Mouse (Mus musculus): ENCODE results near the gene Crat.

The Crat gene

GRCm38 (mm10) chr2:30402843-30403242 is 12.8 kb downstream of the Crat start:
- no peak for DNase-seq

- DNase-seq = no peak
These were observed 13.2 kb downstream of the Crat start for GRCm38 (mm10) chr2:30402351-30402826.

GRCm38 (mm10) chr2:30401581-30401980 is 14.0 kb downstream of the Crat start:
- no peak for DNase-seq

- peak; percentile 55 for DNase-seq
These were observed 16.1 kb downstream of the Crat start for GRCm38 (mm10) chr2:30399191-30400171.

- DNase-seq = no peak
These were observed 17.6 kb downstream of the Crat start for GRCm38 (mm10) chr2:30397986-30398512.

GRCm38 (mm10) chr2:30396246-30396645 is 19.4 kb downstream of the Crat start:
- DNase-seq = no peak

- DNase-seq = no peak
These were observed 19.9 kb downstream of the Crat start for GRCm38 (mm10) chr2:30395757-30396156.

GRCm38 (mm10) chr2:30393370-30393656 is 22.3 kb downstream of the Crat start:
- DNase-seq = no peak

- peak; percentile 94 for DNase-seq
These were observed 22.8 kb downstream of the Crat start for GRCm38 (mm10) chr2:30392577-30393369.

- DNase-seq = peak; percentile 98
These were observed 23.5 kb downstream of the Crat start, which contains the start of gene Dolpp1 for GRCm38 (mm10) chr2:30392114-30392576. Gene Dolpp1, plus strand, starts transcription at chr2:30392254.

- DNase-seq = no peak
These were observed 26.6 kb downstream of the Crat start for GRCm38 (mm10) chr2:30389000-30389399.

- DNase-seq = no peak
These were observed 28.7 kb downstream of the Crat start for GRCm38 (mm10) chr2:30386913-30387312.

GRCm38 (mm10) chr2:30385591-30385990 is 30.0 kb downstream of the Crat start:
- no peak for DNase-seq

GRCm38 (mm10) chr2:30384814-30385213 is 30.8 kb downstream of the Crat start:
- no peak for DNase-seq

- DNase-seq = no peak
These were observed 34.3 kb downstream of the Crat start for GRCm38 (mm10) chr2:30381377-30381725.

- no peak for DNase-seq
These were observed 34.8 kb downstream of the Crat start for GRCm38 (mm10) chr2:30380564-30381376.

GRCm38 (mm10) chr2:30379307-30379706 is 36.3 kb downstream of the Crat start:
- DNase-seq = no peak

- DNase-seq = no peak
These were observed 37.9 kb downstream of the Crat start for GRCm38 (mm10) chr2:30377721-30378120.

GRCm38 (mm10) chr2:30375893-30376292 is 39.7 kb downstream of the Crat start:
- DNase-seq = no peak

- no peak for DNase-seq
These were observed 42.9 kb downstream of the Crat start for GRCm38 (mm10) chr2:30372726-30373125.

GRCm38 (mm10) chr2:30371544-30371943 is 44.1 kb downstream of the Crat start:
- DNase-seq = no peak

GRCm38 (mm10) chr2:30366203-30366602 is 49.4 kb downstream of the Crat start:
- no peak for DNase-seq
